Mouse (Mus musculus) embryonic fibroblast, embryonic 13.5 days (primary cell): Measurements from ENCODE around the gene Slc2a5.

Experiments
- CTCF ChIP-seq: IDR thresholded peaks from 2 replicates; pipeline ENCODE4 v1.5.1; 2011; ENCODE audit warnings: mild to moderate bottlenecking, control low read depth, low read length, moderate library complexity, borderline replicate concordance; ENCODE audit not compliant: insufficient read depth
- POLR2A ChIP-seq: IDR thresholded peaks from 2 replicates; pipeline ENCODE4 v1.6.1; 2011; ENCODE audit warnings: low read depth, mild to moderate bottlenecking, control low read depth, low read length, moderate library complexity

- TF ChIP-seq POLR2A (no peak), CTCF (no peak)
Observed at GRCm38 (mm10) chr4:150164875-150165274, 45.8 kb downstream of the Slc2a5 start.
